Mouse (Mus musculus) liver, embryonic 13.5 days (tissue): ENCODE data around the gene Dmrtc1b. TPM values are rescaled to one million over a fixed set of nuclear protein-coding genes. Genes with fewer than 3 reads are reported as not detected.
"Not testable (repeated sequence)": the region's sequence is repeated elsewhere in the genome, so short reads cannot be mapped to it uniquely, and the experiment has no call there.

Source experiments
- ATAC-seq: fragments of 200-750 bp; cut with Nextera tagmentation; 2 replicates; pipeline ENCODE4 v1.8.0; 2017; ENCODE audit warnings: low read depth, mild to moderate bottlenecking, moderate number of reproducible peaks, moderate library complexity
- DNase-seq: peaks from one replicate; pipeline ENCODE4 v3.0.0; 2022
- H3K27ac ChIP-seq: fragments of 300-500 bp; sonication (generic); 2 replicates; pipeline ENCODE4 v1.5.1; 2015; ENCODE audit warnings: moderate library complexity, mild to moderate bottlenecking, inconsistent platforms
- H3K27me3 ChIP-seq: fragments of 300-500 bp; sonication (generic); 2 replicates; pipeline ENCODE4 v1.6.1; 2015; ENCODE audit warnings: mild to moderate bottlenecking, inconsistent platforms
- H3K36me3 ChIP-seq: fragments of 300-500 bp; sonication (generic); 2 replicates; pipeline ENCODE4 v1.6.1; 2015; ENCODE audit warnings: mild to moderate bottlenecking, inconsistent platforms
- H3K4me1 ChIP-seq: fragments of 300-500 bp; sonication (generic); replicated peaks from 2 replicates; pipeline ENCODE4 v1.6.1; 2015; ENCODE audit warnings: inconsistent platforms
- H3K4me2 ChIP-seq: fragments of 300-500 bp; sonication (generic); 2 replicates; pipeline ENCODE4 v1.6.1; 2015; ENCODE audit warnings: inconsistent platforms, mild to moderate bottlenecking, moderate library complexity
- H3K4me3 ChIP-seq: fragments of 300-500 bp; sonication (generic); replicated peaks from 2 replicates; pipeline ENCODE4 v1.5.1; 2015; ENCODE audit warnings: mild to moderate bottlenecking, inconsistent platforms
- H3K9ac ChIP-seq: fragments of 300-500 bp; sonication (generic); 2 replicates; pipeline ENCODE4 v1.6.1; 2015; ENCODE audit warnings: mild to moderate bottlenecking, inconsistent platforms
- H3K9me3 ChIP-seq: fragments of 300-500 bp; sonication (generic); replicated peaks from 2 replicates; pipeline ENCODE4 v1.6.1; 2016; ENCODE audit warnings: inconsistent platforms
- WGBS: fragments of 180-500 bp; shearing (Covaris S2); methylation state at CpG from one replicate; pipeline ENCODE4 v1.1.7; 2015; ENCODE audit not compliant: insufficient replicate concordance; 5-methylcytosine and 5-hydroxymethylcytosine counted together
- polyA plus RNA-seq: library from polyadenylated mRNA; unstranded; fragments of >200 nt; fragmentation: Nextera tagmentation; extraction: Ambion mirVana; gene quantifications from 2 replicates; pipeline ENCODE4 v1.2.1, GENCODE M21; 2015

Dmrtc1b gene
- polyA plus RNA-seq: not detected in 2 replicates

DNA sequence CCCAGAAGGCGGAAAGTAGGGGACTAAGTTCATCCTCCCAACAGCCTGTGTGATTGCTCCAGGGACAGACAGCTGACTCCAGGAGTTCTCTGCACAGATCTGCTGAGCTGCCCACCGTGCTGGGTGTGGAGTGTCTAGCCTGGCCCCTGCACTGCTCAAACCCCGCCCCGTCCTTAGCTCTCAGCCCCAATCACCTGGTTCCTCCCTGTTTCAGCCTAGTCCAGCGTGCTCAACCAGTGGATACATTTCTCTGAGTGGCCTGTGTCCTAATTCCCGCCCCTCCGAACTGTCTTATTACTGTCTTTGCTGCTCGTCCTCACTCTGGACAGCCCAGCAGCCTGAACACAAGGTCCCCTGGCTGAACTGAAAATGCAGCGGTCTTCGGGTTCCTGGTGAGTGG lies at the start of gene Dmrtc1b, which contains the start of gene Gm9112:
Dmrtc1b (plus strand) TSS at position 331 of the 400 bp plus-strand sequence.
Gm9112 (minus strand) TSS at position 101 of the 400 bp plus-strand sequence.
- H3K9me3 ChIP-seq, H3K4me1 ChIP-seq, H3K27ac ChIP-seq, DNase-seq, H3K4me3 ChIP-seq, H3K36me3 ChIP-seq, H3K27me3 ChIP-seq, H3K9ac ChIP-seq, H3K4me2 ChIP-seq, ATAC-seq: not testable (repeated sequence)
- WGBS: 67% methylated on average over 9 of the region's 10 CpGs

DNA sequence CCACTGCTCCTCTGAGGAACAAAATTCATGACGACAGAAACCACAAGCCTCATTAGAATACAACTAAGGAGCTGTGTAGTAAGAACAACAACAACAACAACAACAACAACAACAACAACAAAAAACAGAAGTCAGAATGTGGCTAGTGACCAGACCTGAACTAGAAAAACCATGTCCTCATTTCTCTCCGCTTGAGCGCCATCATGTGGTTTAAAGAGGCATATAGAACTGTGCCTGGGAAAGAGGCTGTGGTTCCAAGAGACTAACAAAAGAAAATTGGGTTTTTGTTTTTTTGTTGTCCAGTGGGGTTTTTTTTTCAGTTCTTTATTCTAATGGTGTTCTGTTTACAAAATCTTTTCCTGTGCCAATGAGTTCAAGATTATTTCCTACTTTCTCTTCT lies 47.0 kb upstream of the Dmrtc1b start:
- no peak for DNase-seq
- Histone ChIP-seq H3K36me3 (no peaks in the 10 kb centered on the region), H3K9ac (no peak overlapping the region), H3K4me2 (no peak overlapping the region), H3K4me1 (no peaks in the 10 kb centered on the region), H3K9me3 (no peaks in the 10 kb centered on the region), H3K27ac (no peak overlapping the region), H3K27me3 (no peaks in the 10 kb centered on the region), H3K4me3 (no peak overlapping the region)
- WGBS: 8% methylated on average over 3 of the region's 3 CpGs
- ATAC-seq: no peak

DNA sequence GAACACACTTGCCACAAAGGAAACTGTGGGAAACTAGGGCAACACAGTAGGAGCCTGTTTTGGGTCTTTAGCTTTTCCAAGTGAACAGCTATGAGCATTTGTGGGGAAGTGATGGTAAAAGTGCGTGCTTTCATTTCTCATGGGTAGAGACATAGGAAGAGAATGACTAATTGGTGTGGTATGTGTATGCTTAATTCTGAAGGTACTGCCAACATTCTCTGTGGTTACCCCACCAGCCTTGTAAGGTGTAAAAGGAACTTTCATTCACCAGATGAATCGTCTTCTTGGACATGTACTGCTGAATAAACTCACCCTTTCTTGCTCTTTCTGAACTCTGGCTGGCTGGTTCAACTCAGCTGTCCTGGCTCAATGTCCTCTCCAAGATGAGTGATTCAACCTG lies 41.0 kb upstream of the Dmrtc1b start:
- no peak overlapping the region for H3K4me2 ChIP-seq
- no peak overlapping the region for H3K9ac ChIP-seq
- H3K27me3 ChIP-seq: no peaks in the 10 kb centered on the region
- H3K9me3 ChIP-seq: no peaks in the 10 kb centered on the region
- DNase-seq: no peak
- 45% methylated on average over 2 of the region's 2 CpGs for WGBS
- no peak overlapping the region for H3K4me3 ChIP-seq
- no peaks in the 10 kb centered on the region for H3K36me3 ChIP-seq
- H3K27ac ChIP-seq: no peak overlapping the region
- no peaks in the 10 kb centered on the region for H3K4me1 ChIP-seq
- no peak for ATAC-seq

DNA sequence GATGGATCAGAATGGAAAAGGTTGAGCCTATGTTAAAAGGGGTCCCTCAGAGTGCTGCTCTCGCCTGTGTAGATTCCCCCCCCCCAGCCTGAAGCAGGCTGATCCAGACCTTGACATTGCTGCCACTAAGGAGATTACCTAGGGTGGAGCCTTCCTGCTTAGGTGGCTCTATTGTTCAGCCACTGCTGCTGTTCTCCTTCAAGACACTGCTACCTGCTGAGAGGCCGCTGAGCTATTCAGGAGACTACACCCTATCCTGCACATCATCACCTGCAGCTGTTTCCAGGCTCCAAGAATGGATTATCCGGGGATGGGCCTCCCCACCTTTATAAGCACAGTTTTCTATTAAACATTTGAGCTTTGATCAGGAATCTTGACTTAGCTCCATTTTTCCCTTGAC lies 23.0 kb upstream of the Dmrtc1b start:
- 41% methylated on average over 3 of the region's 3 CpGs for WGBS

DNA sequence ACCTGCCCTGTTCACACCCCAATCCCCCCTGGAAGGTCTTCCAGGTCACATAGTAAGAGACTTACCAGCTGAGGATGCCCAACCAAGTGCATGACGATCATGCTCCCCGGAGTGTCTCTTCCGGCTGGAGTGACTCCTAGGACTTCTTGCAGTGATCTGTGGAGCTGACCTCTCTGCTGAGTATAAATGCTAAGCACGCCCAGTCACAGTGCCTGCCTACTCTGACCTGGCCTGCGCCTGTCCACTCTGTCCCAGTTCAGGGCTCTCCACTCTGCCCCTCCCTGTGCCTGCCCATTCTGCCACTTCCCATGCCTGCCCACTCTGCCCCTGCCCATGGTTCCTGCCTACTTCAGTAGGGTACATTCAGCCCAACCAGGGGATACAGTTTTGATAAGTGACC lies 20.8 kb upstream of the Dmrtc1b start, which contains the start of gene Gm3880:
Gm3880 (minus strand) TSS at position 101 of the 400 bp plus-strand sequence.
- not testable (repeated sequence) for H3K4me1 ChIP-seq, H3K27me3 ChIP-seq, H3K27ac ChIP-seq, ATAC-seq, H3K9ac ChIP-seq, H3K36me3 ChIP-seq, H3K4me3 ChIP-seq, H3K9me3 ChIP-seq, H3K4me2 ChIP-seq, DNase-seq
- 75% methylated on average over 5 of the region's 5 CpGs for WGBS

More for the DNA sequence above, 23.0 kb upstream of the Dmrtc1b start:
- H3K9ac ChIP-seq, DNase-seq, H3K36me3 ChIP-seq, ATAC-seq, H3K9me3 ChIP-seq, H3K4me2 ChIP-seq, H3K27ac ChIP-seq, H3K27me3 ChIP-seq, H3K4me1 ChIP-seq, H3K4me3 ChIP-seq: not testable (repeated sequence)

DNA sequence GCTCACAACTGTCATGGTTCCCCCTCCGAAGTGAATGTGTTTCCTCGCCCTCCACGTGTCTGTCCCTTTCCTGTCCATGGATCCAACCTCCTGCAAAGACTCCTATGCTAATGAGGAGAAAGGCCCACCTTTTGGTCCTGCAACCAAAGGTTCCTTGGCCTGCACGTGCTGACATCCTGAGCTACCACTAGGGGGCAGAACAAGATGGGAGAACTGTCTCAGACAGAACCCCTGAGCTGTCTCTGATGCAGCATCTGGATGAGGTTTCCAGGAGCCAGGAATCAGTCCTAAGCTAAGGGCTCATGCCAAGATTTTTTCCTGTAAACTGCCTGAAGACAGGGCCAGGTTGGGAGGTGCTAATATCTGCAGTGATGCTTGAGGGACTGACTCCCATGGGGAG lies 18.4 kb upstream of the Dmrtc1b start:
- WGBS: 18% methylated on average over 4 of the region's 4 CpGs
- not testable (repeated sequence) for DNase-seq, H3K4me3 ChIP-seq, H3K27me3 ChIP-seq, H3K4me1 ChIP-seq, H3K4me2 ChIP-seq, ATAC-seq, H3K27ac ChIP-seq, H3K36me3 ChIP-seq, H3K9me3 ChIP-seq, H3K9ac ChIP-seq

DNA sequence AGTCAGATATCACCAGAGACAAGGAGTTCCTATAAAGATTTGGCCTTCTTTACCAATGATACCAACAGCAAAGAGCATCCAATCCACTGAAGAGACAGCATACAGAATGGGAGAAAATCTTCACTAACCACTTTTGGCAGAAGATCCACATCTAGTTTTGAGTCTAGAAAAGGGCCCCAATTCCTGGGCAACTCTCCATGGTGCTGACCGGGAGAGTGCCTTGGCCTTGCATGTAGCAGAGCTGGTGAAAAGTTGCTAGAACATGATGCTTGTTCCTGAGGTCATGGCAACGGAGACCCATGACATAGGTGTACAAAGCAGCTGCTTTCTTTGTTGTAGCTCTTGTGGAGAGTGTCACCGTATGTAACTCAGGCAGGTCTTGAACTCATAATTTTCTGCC lies 7.0 kb upstream of the Dmrtc1b start:
- not testable (repeated sequence) for H3K36me3 ChIP-seq, H3K4me1 ChIP-seq, H3K9ac ChIP-seq, H3K9me3 ChIP-seq, H3K4me3 ChIP-seq, ATAC-seq, DNase-seq, H3K27me3 ChIP-seq, H3K4me2 ChIP-seq, H3K27ac ChIP-seq
- 52% methylated on average over 3 of the region's 3 CpGs for WGBS

DNA sequence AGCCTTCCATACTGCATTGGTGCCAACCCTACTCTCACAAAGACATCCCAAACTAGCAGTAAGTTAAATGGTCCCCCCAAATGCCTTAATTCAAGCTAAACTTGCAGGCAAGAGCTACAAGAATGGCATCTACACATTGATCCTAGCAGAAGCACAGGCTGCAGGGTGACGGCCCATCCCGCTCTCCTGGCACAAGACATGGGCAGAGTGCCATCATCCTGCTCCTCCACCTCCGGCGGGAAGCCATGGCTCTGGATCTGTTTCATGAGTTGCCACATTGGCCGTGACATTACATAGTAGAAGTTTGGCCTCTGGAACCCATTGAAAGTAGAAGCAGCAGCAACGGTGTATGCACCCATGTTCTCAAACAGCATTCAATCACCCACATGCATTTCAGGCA lies 16.6 kb downstream of the Dmrtc1b start:
- H3K4me2 ChIP-seq, H3K4me1 ChIP-seq, H3K4me3 ChIP-seq, DNase-seq, ATAC-seq, H3K9ac ChIP-seq, H3K9me3 ChIP-seq, H3K27me3 ChIP-seq, H3K27ac ChIP-seq, H3K36me3 ChIP-seq: not testable (repeated sequence)
- WGBS: 71% methylated on average over 6 of the region's 6 CpGs

Other genes with a start within 250 kb of the Dmrtc1b start
- gene Hdac8, start 202.5 kb upstream of the Dmrtc1b start, polyA plus RNA-seq: 2.5 and 3.2 TPM in 2 replicates
- 1.0 and 1.1 TPM in 2 replicates for gene Phka1, start 63.6 kb upstream of the Dmrtc1b start, polyA plus RNA-seq
- gene Gm3880, start 20.9 kb upstream of the Dmrtc1b start, polyA plus RNA-seq: not detected in 2 replicates
- not detected in 2 replicates for gene Gm9112, start 230 bp upstream of the Dmrtc1b start, polyA plus RNA-seq
- gene Dmrtc1c1, start 95.1 kb downstream of the Dmrtc1b start, polyA plus RNA-seq: not detected in 2 replicates
- not detected in 2 replicates for gene Dmrtc1c2, start 146.8 kb downstream of the Dmrtc1b start, polyA plus RNA-seq
- gene 1700031F05Rik, start 160.1 kb downstream of the Dmrtc1b start, polyA plus RNA-seq: not detected in 2 replicates
- gene Dmrtc1a, start 200.8 kb downstream of the Dmrtc1b start, polyA plus RNA-seq: not detected in 2 replicates
- gene 1700011M02Rik, start 201.0 kb downstream of the Dmrtc1b start, polyA plus RNA-seq: not detected in 2 replicates
- gene 1700018G05Rik, start 220.5 kb downstream of the Dmrtc1b start, polyA plus RNA-seq: not detected in 2 replicates